Mouse (Mus musculus) c-Kit-positive CD71-positive TER-119-negative erythroid progenitor cells, embryonic 14.5 days (primary cell): Measurements from ENCODE around the gene Etv5.
"Not testable (repeated sequence)": the region's sequence is repeated elsewhere in the genome, so short reads cannot be mapped to it uniquely, and the experiment has no call there.

Experiments
- DNase-seq: peaks from one replicate; pipeline ENCODE4 v3.0.0-alpha.2; 2013; ENCODE audit warnings: low read depth

Gene Etv5

DNA sequence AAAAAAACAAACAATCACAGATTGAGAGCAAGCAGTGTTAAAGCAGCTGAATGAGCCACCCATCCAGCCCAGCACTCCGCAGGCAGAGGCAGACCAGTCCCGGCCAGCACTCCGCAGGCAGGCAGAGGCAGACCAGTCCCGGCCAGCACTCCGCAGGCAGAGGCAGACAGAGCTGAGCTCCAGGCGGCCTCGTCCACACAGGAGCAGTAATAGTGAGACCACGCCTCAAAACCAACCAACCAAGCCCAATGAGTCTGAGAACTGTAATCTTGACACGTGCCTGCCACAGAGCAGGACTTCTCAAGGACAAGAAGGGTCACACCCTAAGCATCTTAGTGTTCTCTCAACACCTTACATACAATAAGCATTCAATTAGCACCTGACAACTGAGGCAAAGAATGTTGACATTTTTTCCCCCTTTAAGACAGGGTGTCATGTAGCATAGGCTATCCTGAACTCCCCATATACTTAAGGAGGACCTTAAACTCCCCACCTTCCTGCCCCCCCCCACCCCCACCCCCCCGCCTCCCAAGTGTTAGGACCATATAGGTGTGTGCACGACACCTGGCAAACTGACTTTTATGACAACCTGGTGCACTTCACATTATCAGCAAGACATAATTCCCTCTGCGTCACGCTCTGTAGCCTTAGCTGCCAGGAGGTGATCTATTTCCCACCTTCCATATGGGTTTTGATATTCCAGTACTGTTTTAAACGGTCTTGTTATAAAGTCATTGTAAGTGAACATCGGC, 44.2 kb downstream of the Etv5 start:
- DNase-seq, result no peak

- DNase-seq, result no peak
Measured at GRCm38 (mm10) chr16:22390348-22390897, 49.1 kb downstream of the Etv5 start.

DNA sequence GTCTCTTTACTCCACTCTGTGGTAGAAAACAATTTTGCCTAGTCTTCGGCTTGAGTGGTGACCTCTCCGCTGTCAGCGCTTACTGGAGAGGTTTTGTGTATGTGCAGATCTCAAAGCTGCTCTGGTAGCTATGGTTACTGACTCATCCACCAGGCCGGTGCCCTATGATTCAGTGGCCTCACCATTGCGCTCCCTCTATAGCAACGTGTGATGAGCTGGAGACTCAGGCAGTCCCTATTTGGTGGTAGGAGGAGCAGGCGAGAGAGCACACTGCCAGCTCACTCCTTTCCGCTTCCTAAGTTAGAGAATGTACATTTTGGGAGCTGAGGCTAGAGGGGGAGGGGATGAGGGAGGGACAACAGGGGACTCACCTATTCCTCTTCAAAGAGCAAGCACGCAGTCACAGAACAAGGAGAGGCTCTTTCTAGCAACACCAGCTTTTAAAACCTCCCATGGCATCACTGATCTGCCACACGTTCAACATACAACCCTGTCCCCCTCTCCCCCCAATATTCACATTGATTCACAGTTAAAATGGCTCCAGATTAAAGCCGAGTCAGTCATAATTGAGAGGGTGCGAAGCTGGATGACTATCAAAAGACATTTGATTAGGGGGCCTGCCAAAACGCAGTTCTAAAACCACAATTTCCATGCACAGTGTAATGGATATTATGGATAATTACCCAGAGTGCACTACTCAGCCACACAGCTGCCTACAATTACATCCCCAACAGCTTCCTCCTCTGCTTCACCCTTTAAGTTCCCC, 50.2 kb downstream of the Etv5 start:
- DNase-seq, result no peak

DNA sequence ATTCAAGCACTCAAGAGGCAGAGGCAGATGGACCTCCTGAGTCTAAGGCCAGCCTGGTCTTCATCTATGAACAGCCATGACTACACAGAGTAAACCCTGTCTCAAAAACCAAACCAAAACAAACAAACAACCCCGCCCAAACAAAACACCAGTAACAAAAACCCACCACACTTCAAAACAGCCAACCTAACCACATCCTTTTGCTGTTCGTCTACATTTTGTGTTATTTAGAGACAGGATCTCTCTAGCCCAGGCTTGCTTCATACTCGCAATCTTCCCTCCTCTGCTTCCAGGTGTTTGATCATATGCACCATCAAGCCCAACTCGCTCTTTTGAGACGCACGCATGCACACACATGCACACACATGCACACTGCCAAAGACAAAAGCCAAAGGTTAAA, 51.8 kb downstream of the Etv5 start:
- no peak for DNase-seq

- not testable (repeated sequence) for DNase-seq
Measured at GRCm38 (mm10) chr16:22382018-22382417, 57.5 kb downstream of the Etv5 start.

- DNase-seq, result no peak
Measured at GRCm38 (mm10) chr16:22380981-22381380, 58.5 kb downstream of the Etv5 start.

DNA sequence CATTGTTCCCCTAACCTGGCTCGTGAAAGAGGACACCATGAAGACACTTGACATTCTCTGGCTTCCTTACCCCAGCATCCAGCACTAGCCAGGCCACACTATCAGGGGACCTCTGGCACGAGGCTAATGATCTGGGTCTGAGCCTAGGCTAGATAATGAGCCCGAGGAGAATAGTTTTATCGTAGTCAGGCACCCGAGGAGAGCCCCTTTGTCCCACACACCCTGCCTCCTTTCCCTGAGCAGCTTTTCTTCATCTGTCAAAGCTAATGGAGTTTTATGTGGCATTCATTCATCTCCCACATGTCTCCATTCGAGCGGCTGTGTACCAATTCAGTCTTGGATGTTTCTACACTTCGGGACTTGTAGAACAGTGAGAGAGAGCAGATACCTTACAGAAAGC, 59.5 kb downstream of the Etv5 start:
- no peak for DNase-seq

- DNase-seq, result no peak
Measured at GRCm38 (mm10) chr16:22379342-22379741, 60.2 kb downstream of the Etv5 start.

DNA sequence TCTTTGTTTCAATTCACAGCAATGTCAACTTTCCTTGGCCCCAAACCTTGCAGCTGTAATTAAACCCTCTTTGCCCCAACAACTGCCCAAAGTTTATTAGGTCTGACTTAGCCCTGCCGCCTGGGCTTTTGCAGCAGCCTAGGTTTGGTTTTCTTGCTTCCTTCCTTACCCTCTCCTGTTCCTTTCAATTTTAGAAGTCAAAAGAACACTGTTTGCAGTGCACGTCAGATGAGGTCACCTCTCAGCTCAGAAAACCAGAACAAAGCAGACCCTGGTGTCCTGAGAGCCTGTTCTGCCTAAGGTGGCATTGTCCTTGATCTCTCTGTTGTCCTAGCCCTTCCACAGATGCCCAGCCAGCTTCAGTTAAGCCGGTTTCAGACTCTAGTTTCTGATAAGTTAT, 61.8 kb downstream of the Etv5 start:
- DNase-seq, result no peak

GRCm38 (mm10) chr16:22374898-22375297, 64.6 kb downstream of the Etv5 start:
- DNase-seq, result no peak

DNA sequence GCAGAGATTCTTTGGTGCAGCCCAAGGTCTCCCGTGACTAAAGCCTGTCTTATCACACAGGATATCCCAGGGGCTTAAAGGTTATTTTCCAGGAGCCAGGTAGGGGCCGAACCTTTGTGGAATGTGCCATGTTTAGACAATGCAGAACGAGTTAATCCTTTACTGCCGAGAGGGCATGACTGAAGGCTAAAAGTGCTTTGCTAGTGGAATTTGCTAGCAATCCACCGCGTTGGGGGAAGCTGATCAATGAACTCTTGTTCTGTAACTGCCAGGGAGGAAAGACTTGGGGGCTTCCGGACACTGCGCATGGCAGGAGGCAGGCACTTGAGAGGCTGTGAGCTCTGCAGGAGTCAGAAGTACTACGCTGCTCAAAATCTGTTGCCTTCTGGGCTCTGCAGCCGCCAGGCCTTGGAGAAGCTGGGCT, 66.8 kb downstream of the Etv5 start:
- DNase-seq, result no peak

- no peak for DNase-seq
Measured at GRCm38 (mm10) chr16:22372225-22372624, 67.3 kb downstream of the Etv5 start.

GRCm38 (mm10) chr16:22367099-22367498, 72.4 kb downstream of the Etv5 start:
- no peak for DNase-seq

DNA sequence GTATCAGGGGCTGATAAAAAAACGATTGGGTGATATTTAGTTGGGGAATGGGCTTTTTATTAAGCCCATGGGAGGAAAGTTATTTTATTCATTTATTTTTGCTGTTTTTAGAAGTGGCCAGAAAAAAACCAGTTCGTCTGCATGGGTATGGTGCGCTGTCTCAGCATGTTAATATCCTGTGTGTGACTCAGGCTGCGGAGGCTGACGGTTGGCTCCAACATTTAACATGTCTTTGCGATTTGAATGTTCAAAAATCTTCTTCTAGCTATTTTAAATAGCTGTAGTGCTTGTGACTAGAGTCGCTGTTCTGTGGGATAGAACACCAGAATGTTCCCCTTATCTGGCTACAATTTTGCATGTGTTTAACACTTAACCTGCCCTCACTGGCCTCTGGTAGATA, 73.5 kb downstream of the Etv5 start:
- DNase-seq, result no peak

- no peak for DNase-seq
Measured at GRCm38 (mm10) chr16:22365596-22365995, 73.9 kb downstream of the Etv5 start.

GRCm38 (mm10) chr16:22358701-22359354, 80.7 kb downstream of the Etv5 start:
- DNase-seq, result no peak

- not testable (repeated sequence) for DNase-seq
Measured at GRCm38 (mm10) chr16:22354177-22354576, 85.3 kb downstream of the Etv5 start.

DNA sequence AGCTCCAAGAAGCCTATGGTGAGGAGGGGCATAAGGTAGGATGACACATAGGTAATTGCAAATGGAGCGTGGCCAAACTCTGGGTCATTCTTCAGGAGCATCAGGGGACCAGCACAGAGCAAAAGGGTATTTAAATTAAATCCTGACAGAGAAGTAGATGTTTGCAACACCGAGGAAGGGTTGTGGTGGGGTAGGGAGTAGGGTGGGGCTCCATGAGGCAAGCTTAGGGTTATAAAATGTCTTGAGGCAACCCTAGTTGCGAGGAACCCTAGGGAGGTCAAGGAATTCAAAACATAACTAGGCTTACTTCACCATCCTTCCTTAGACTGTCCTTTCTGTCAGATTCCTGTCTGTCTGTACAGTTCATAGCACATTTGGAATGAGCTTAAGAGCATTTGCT, 85.9 kb downstream of the Etv5 start:
- DNase-seq, result no peak

DNA sequence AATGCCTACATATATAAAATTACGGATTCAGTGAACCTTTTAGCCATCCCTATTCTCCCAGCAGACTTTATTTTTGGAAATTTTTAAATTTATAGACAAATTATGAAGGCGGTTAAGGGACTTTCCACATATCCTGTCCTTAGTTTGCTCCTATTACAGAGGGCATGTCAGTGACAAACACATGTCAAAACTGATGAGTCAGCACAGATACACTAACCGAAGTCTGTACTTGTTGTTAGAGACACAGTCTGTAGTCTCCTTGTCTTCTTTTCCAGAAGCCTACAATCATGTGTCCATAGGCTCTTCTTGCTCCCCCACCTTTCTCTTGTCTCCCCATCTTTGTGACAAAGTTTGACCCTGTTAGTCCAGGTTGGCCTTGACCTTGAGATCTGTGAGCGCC, 88.3 kb downstream of the Etv5 start:
- DNase-seq, result no peak

GRCm38 (mm10) chr16:22349798-22350197, 89.7 kb downstream of the Etv5 start:
- DNase-seq, result no peak

DNA sequence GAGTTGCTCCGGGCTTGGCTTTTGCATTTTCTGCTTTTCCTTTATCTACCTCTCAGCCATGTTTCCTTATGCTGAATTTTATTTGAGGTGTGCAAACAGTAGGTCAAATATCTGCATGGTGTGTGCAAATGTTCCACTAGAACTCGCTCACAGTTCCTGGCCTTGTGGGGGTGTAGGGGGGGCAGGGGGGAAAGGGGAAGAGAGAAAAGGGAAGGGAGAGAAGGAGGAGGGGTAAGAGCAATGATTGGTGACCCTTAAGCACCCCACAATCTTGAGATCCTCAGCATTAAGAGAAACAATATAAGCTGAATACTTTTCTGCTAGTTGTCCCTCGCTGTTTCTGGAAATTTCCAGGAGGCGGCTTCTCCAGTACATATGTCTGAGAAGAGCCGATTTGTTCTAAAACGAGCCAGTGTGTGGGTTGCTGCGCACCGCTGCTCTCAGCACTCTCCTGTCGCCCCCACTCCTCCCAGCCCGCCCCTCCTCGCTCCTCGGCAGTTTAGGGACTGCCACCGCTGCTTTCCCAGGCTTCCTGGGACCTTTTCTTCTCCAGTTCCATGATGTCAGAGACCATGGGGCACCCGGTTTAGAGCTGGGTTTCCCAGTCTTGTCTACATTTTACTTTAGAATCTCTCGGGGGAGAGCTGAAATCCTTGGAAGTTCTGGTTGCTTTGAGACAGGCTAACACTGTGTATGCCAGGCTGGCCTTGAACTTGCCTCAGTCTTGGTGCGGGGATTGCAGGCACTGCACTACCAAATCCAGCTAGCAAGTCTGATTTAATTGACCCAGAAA, 90.8 kb downstream of the Etv5 start:
- no peak for DNase-seq

DNA sequence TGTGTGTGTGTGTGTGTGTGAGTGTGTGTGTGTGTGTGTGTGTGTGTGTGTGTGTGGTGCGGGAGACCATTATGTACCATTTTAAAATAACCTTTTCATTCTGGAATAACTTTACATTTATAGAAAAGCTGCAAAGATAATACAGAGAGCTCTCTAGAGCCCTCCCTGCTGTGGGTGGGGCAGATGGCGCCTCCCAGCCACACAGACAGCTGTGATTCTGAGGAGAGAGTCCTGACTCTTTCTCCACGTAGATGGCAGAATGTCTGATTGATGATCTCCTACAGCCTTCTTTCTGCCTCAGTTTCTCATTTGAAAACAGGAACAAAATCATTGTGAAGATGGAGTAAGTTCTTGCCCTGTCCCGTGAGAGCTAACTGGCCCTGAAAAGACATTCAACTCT, 91.5 kb downstream of the Etv5 start:
- no peak for DNase-seq
